Mouse (Mus musculus) monocyte, adult 2 months (primary cell): ENCODE measurements around the gene Sprr2a1.
"Not testable (repeated sequence)": the region's sequence is repeated elsewhere in the genome, so short reads cannot be mapped to it uniquely, and the experiment has no call there.

Experiments
- DNase-seq, 2 experiments: peaks; one replicate each; pipeline ENCODE4 v3.0.0; 2022; ENCODE audit warnings: low spot score in 2 of 2, low read depth in 1 of 2

The Sprr2a1 gene

DNA sequence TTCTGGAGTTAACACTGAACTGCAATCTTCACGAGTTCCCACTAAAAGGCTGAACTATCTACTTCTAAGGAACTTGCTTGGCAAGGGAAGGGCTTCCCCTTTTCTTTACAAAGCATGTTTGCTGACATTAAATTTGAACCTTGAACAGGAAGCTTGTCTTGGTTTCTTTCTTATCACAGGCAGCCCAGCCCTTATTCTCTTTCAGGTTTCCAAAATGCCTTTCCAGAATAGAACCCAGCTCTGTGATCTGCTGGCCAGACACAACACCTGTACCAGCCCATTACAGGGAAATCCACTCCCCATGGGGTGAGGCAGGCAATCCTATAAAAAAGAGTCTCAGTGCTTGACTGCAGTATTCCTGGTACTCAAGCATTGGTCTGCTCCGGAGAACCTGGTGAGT, at the start of gene Sprr2a1, which contains the start of gene Sprr2a2:
TSS of gene Sprr2a1 (plus strand) at position 231 of the 400 bp plus-strand sequence.
TSS of gene Sprr2a2 (plus strand) at position 352 of the 400 bp plus-strand sequence.
- not testable (repeated sequence) for DNase-seq

DNA sequence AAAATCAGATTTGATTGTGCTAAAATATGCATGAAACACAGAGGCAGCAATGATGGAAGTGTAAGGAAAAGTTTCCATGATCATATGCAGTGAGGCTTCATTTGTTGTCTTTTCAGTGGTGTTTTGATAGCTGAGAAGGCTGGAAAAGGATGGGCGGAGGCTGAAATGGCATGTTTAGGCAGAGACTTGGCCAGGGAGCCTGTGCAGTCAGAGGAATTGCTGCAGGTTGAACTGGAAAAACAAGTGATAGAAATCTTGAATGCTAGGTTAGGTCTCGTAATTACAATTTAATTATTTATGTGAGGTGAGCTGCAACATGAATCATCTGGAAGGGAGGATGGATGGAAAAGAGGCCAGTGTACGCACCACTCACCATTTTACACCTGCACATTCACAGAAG, 45.8 kb upstream of the Sprr2a1 start:
- DNase-seq = no peak

DNA sequence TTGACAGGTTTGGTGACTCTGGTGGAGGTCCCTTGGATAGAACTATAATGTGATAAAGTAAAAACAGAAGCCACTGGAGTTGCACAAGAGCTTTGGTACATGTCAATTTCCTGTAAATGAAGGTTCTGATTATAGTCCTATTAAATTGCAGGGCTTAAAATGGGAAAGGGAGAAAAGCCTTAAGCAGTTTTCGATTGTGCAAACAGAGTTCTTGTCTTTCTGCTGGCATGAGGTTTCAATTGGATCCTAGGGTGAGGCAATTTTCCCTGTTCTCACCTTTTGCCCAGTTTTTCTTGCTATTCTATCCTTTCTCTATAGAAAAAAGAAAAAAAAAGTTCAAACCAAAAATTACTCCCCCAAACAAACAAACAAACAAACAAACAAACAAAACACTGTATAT, 38.7 kb upstream of the Sprr2a1 start:
- DNase-seq = no peak

GRCm38 (mm10) chr3:92195512-92196200, 19.9 kb upstream of the Sprr2a1 start:
- no peak for DNase-seq

GRCm38 (mm10) chr3:92211133-92211925, 4.3 kb upstream of the Sprr2a1 start:
- DNase-seq = not testable (repeated sequence)

DNA sequence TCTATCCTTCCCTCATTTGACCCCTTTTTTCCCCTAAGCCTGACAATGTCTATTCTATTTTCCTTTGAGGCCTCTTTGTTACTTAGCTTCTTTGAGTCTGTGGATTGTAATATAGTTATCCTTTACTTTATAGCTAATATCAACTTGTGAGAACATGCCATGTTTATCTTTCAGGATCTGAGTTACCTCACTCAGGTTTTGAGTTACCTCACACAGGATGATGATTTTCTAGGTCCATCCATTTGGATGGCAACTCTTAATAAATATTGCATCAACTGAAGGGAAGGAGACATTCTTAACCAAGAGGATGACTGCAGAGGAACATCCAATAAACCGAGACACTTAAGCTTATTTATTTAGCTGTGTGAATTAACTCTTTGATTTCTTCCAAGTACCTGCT, 3.5 kb upstream of the Sprr2a1 start:
- not testable (repeated sequence) for DNase-seq

- DNase-seq = not testable (repeated sequence)
Observed at GRCm38 (mm10) chr3:92213651-92214050, 1.9 kb upstream of the Sprr2a1 start.

GRCm38 (mm10) chr3:92219031-92219430, 3.4 kb downstream of the Sprr2a1 start:
- not testable (repeated sequence) for DNase-seq

- DNase-seq = not testable (repeated sequence)
Observed at GRCm38 (mm10) chr3:92223708-92224107, 8.1 kb downstream of the Sprr2a1 start.

DNA sequence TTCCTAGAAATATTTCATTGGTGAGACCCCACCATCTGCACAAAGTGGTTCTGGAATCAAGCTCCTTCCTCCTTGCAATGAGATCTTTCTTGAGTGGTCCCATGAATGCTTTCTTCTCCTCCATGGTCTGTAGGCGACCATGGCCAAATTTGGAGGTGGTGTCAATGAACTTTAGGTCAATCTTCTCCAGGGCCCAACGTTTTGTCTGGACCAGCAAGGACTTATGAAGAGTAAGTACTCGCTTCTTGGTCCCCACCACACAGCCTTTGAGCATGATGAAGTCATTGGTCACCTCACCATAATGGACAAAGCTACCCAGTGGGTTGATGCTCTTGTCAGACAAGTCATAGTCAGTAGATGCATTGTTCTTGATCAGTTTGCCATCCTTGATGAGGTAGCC, 11.8 kb downstream of the Sprr2a1 start:
- DNase-seq = not testable (repeated sequence)

DNA sequence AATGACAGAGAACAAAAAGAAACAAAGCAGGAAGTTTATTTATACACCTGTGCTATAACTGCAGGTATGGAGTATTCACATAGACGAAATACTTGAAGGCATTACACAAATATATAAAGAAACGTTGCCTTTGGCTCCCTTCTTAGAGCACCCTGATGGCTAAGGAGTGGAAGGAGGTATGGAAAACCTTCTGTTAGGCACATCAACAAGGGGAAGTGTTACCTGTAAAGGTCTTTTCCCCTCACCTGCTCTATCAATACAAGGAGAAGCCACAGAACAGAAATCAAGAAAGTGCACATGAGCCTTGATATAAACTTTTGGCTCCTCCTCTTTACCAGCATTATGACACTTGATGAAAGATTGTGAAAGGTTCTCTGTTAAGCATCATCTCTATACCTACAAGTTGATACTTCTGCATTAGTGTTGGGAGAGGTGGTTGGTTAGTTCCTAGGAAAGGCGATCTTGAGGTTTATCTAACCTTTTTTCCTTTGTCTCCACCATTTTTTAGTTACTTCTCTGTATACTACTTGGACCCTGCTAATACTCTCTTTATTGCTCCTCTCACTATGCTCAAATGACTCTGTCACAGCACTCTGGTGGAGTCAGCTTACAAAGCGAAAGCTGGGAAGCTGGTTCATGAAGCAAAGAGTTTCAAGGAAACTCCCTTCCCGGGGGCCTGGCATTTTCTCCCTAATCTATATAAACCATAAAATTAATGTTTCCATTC, 21.0 kb downstream of the Sprr2a1 start:
- not testable (repeated sequence) for DNase-seq

GRCm38 (mm10) chr3:92238736-92239135, 23.1 kb downstream of the Sprr2a1 start:
- DNase-seq = not testable (repeated sequence)

GRCm38 (mm10) chr3:92239197-92239596, 23.6 kb downstream of the Sprr2a1 start:
- DNase-seq = not testable (repeated sequence)

- not testable (repeated sequence) for DNase-seq
Observed at GRCm38 (mm10) chr3:92244833-92245232, 29.2 kb downstream of the Sprr2a1 start.

- DNase-seq = not testable (repeated sequence)
Observed at GRCm38 (mm10) chr3:92246245-92246644, 30.6 kb downstream of the Sprr2a1 start.

- DNase-seq = not testable (repeated sequence)
Observed at GRCm38 (mm10) chr3:92248494-92248893, 32.9 kb downstream of the Sprr2a1 start.

DNA sequence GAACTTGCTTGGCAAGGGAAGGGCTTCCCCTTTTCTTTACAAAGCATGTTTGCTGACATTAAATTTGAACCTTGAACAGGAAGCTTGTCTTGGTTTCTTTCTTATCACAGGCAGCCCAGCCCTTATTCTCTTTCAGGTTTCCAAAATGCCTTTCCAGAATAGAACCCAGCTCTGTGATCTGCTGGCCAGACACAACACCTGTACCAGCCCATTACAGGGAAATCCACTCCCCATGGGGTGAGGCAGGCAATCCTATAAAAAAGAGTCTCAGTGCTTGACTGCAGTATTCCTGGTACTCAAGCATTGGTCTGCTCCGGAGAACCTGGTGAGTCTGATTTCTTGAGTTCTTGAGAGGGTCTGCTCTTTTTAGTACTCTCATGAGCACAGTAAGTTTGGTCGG, 34.9 kb downstream of the Sprr2a1 start:
- not testable (repeated sequence) for DNase-seq

- DNase-seq = not testable (repeated sequence)
Observed at GRCm38 (mm10) chr3:92253860-92254259, 38.3 kb downstream of the Sprr2a1 start.

DNA sequence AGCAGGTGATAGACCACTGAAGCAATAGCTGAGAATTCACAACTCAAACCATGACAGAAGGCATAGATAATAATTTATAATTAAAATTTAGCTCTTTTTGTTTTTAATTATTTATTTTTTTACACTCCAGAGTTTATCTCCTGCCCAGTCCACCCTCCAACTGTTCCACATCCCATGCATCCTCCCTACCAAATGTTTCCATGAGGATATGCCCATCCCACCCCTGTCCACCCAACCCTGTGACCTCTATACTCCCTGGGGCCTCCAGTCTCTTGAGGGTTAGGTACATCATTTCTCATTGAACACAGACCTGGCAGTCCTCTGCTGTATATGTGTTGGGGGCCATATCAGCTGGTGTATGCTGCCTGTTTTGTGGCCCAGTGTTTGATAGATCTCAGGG, 42.9 kb downstream of the Sprr2a1 start:
- not testable (repeated sequence) for DNase-seq

- DNase-seq = not testable (repeated sequence)
Observed at GRCm38 (mm10) chr3:92263462-92263861, 47.9 kb downstream of the Sprr2a1 start.
